16 mouse cellular contexts compared by ENCODE assay signal in the genomic region with DNA sequence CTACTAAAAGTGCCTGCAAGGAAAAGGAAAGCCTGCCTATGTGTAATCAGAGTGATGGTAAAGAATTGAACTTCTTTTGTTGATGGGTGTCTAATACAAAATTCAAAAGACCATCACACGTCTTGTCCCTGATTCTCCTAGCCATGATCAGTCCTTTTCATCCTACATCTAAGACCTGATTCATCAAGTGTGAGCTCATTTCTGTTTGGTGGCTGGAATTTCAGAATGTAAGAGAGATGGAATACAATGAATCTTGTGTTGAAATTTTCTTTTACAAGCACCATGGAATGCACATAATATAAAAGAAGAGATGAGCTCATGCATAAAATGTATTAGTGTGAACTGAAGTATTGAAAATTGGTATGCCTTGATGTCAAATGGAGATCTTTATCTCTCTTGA.
"Had no signal": no experiment of that assay in that cellular context is flagged by ENCODE, and none has a peak within 500 bp of the region (broad histone marks: within the 10 kb centered on the region; RNA-seq: fewer than 3 reads in every experiment).

No protein-coding gene starts in this region.

- H3K4me1 ChIP-seq: liver, embryonic 13.5 days; neural tube, embryonic 12.5 days; neural tube, embryonic 15.5 days had no signal

- H3K36me3 ChIP-seq: liver, embryonic 13.5 days; neural tube, embryonic 12.5 days; neural tube, embryonic 15.5 days had no signal

- H3K27ac ChIP-seq: kidney, postnatal 0 days; left cerebral cortex, adult 2 months; liver, embryonic 13.5 days; neural tube, embryonic 12.5 days; neural tube, embryonic 15.5 days; stomach, postnatal 0 days had no signal

- H3K4me3 ChIP-seq: left cerebral cortex, adult 2 months; liver, embryonic 13.5 days; neural tube, embryonic 12.5 days; neural tube, embryonic 15.5 days had no signal

- H3K9ac ChIP-seq: liver, embryonic 13.5 days; neural tube, embryonic 12.5 days; neural tube, embryonic 15.5 days had no signal

- DNase-seq: kidney, postnatal 25 days; layer of hippocampus, postnatal 36 days; liver, embryonic 13.5 days; lung, adult 2 months; lung, postnatal 14 days; lung, postnatal 4 days; midbrain, embryonic 14.5 days; thymus, adult 2 months; thymus, postnatal 14 days; thymus, postnatal 4 days had no signal

- H3K4me2 ChIP-seq: liver, embryonic 13.5 days; midbrain, embryonic 11.5 days; neural tube, embryonic 12.5 days; neural tube, embryonic 15.5 days had no signal

- H3K9me3 ChIP-seq: liver, embryonic 13.5 days; neural tube, embryonic 12.5 days; neural tube, embryonic 15.5 days had no signal

- H3K27me3 ChIP-seq: liver, embryonic 13.5 days; neural tube, embryonic 12.5 days; neural tube, embryonic 15.5 days had no signal
